Mouse (Mus musculus) thymus, adult 18-20 months (tissue): ENCODE data around the gene Agrn.
A peak's percentile ranks its signal among the peaks of the same experiment; 100 is the strongest.
"Not testable (repeated sequence)": the region's sequence is repeated elsewhere in the genome, so short reads cannot be mapped to it uniquely, and the experiment has no call there.

Experiments used
- DNase-seq, 2 experiments: peaks; one replicate each; pipeline ENCODE4 v3.0.0; 2022; ENCODE audit warnings: mixed read lengths in 2 of 2

Agrn gene

GRCm38 (mm10) chr4:156200623-156201475, 3.6 kb upstream of the Agrn start, which contains the start of gene Isg15:
Gene Isg15, minus strand, starts transcription at chr4:156200818.
- no peak for DNase-seq

- peak; percentile 52 to 64 for DNase-seq
These were observed 529 bp upstream of the Agrn start for GRCm38 (mm10) chr4:156197829-156198205.

GRCm38 (mm10) chr4:156195927-156196870, 1.1 kb downstream of the Agrn start:
- peak in 1 of 2 experiments; percentile 20 for DNase-seq

- no peak for DNase-seq
These were observed 2.9 kb downstream of the Agrn start for GRCm38 (mm10) chr4:156194346-156194745.

- no peak for DNase-seq
These were observed 3.4 kb downstream of the Agrn start for GRCm38 (mm10) chr4:156193906-156194305.

GRCm38 (mm10) chr4:156193200-156193590, 4.1 kb downstream of the Agrn start:
- no peak for DNase-seq

GRCm38 (mm10) chr4:156192421-156193199, 4.7 kb downstream of the Agrn start:
- no peak for DNase-seq

- DNase-seq: no peak
These were observed 8.4 kb downstream of the Agrn start for GRCm38 (mm10) chr4:156188811-156189323.

- no peak for DNase-seq
These were observed 9.0 kb downstream of the Agrn start for GRCm38 (mm10) chr4:156188162-156188810.

GRCm38 (mm10) chr4:156185950-156186850, 11.1 kb downstream of the Agrn start:
- no peak for DNase-seq

GRCm38 (mm10) chr4:156185456-156185949, 11.8 kb downstream of the Agrn start:
- no peak for DNase-seq

- no peak for DNase-seq
These were observed 12.9 kb downstream of the Agrn start for GRCm38 (mm10) chr4:156184291-156184954.

- no peak for DNase-seq
These were observed 13.5 kb downstream of the Agrn start for GRCm38 (mm10) chr4:156183747-156184146.

GRCm38 (mm10) chr4:156177630-156178029, 19.7 kb downstream of the Agrn start:
- DNase-seq: no peak

- no peak for DNase-seq
These were observed 25.5 kb downstream of the Agrn start for GRCm38 (mm10) chr4:156171828-156172227.

GRCm38 (mm10) chr4:156169129-156169528, 28.2 kb downstream of the Agrn start:
- no peak for DNase-seq

GRCm38 (mm10) chr4:156168611-156169010, 28.7 kb downstream of the Agrn start:
- DNase-seq: no peak

GRCm38 (mm10) chr4:156166477-156166876, 30.8 kb downstream of the Agrn start:
- no peak for DNase-seq

GRCm38 (mm10) chr4:156154771-156155170, 42.5 kb downstream of the Agrn start:
- DNase-seq: no peak

GRCm38 (mm10) chr4:156150887-156151286, 46.4 kb downstream of the Agrn start:
- not testable (repeated sequence) for DNase-seq
